Mouse (Mus musculus): ENCODE results near the gene Rpp25l. TPM values are rescaled to one million over a fixed set of nuclear protein-coding genes. Genes with fewer than 3 reads are reported as not detected.

The Rpp25l gene
- total and polyA plus RNA-seq, 3 experiments, result 52.0 to 63.5 TPM; not detected in 1

DNA sequence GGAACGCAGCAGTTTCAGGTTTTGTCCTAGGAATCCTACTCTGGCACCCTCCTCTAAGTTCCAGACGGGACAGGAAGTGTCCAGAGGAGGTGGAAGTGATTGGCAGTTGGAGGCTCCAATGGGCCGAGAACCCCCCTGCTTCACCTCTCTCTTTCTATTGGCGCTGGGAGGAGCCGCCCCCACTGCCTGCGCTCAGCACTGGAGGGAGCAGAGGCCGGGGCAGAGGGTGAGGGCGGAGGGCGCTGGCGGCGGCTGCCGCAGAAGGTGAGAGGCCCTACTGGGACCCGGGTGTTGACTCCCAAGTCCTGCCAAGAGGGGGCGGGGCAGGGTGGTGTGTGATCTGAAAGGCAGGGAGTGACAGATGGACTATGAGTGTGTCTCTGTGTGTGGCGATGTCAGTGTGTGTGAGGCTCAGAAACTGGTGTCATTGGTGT lies 47.0 kb upstream of the Rpp25l start (continued):
- TF ChIP-seq UBTF (IDR thresholded peaks at IDR 0.05; ENCODE audit: borderline replicate concordance, insufficient read depth, low read depth, low read length), result 0 out of 2 replicates have a peak, but pooled peaks have one; percentile 45
- TF ChIP-seq JUND (IDR thresholded peaks at IDR 0.05; ENCODE audit: low read depth, low read length), result no peak
- no peak for TF ChIP-seq TBP (IDR thresholded peaks at IDR 0.05; ENCODE audit: low read depth, low read length)
- TF ChIP-seq SIN3A (IDR thresholded peaks at IDR 0.05; ENCODE audit: low read length), result peak; percentile 83; the same call in 1 of the 2 replicates

DNA sequence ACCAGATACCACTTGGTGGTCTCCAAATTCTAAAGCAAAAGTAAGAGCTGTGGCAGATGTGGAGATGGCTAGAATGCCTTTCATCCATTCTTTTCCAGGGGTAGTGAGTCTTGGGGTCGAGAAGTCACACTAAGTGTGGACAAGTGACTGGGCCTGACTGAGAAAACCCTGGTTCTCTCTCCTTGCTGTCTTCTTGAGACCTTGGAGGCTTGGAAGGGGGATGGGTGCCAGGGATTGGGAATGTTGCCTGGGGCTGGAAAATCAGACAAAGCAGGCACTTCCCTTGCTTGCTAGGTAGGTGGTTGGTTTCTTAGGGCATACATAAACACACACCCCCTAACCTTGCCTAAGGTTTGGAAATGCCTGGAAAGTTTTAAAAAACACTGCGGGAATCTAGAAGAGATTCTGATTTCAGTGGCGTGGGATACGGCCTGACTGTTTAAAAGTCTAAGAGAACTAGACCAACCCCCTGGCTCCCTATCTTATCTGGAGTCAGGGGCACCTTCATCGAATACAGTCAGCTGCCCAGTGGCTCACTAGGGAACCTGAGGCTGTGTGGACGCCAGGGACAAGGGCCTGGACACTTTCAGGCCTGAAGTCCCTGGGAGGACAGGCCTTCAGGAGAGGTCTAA lies 46.4 kb upstream of the Rpp25l start:
- Histone ChIP-seq H3K4me3 (ENCODE audit: control insufficient read depth in 1 of 2, insufficient read depth in 1 of 2, low read depth in 2 of 2, low read length in 2 of 2) (peak overlapping the region; percentile 54 to 87), H3K79me2 (ENCODE audit: control insufficient read depth, insufficient read depth, low read length, poor library complexity) (peaks cover 1% of the 10 kb centered on the region; the same call in 1 of the 2 replicates), H3K9ac (ENCODE audit: control insufficient read depth, low read depth, low read length, poor library complexity, severe bottlenecking) (peak overlapping the region; percentile 64), H3K27me3 (ENCODE audit: control insufficient read depth in 1 of 2, insufficient read depth in 2 of 2, low read length in 2 of 2) (no peaks in the 10 kb centered on the region), H3K27ac (ENCODE audit: control insufficient read depth, low read depth, low read length) (peak overlapping the region; percentile 62), H3K9me3 (replicated peaks; ENCODE audit: insufficient read depth, low read length) (no peaks in the 10 kb centered on the region), H3K4me1 (ENCODE audit: control insufficient read depth in 1 of 2, insufficient read depth in 2 of 2, low read length in 2 of 2) (peaks cover 6 to 21% of the 10 kb centered on the region in 2 experiments), H3K36me3 (ENCODE audit: control insufficient read depth in 1 of 2, insufficient read depth in 2 of 2, low read length in 2 of 2) (peaks cover 0 to 13% of the 10 kb centered on the region in 2 experiments; a peak in 2 of 4 replicates)
- no peak for TF ChIP-seq CHD2 (IDR thresholded peaks at IDR 0.05; ENCODE audit: low read length)
- no peak for TF ChIP-seq E2F4 (IDR thresholded peaks at IDR 0.05; ENCODE audit: borderline replicate concordance, low read depth, low read length)
- TF ChIP-seq ETS1 (IDR thresholded peaks at IDR 0.05; ENCODE audit: low read depth, low read length), result no peak
- TF ChIP-seq GATA1 (IDR thresholded peaks at IDR 0.05; ENCODE audit: low read depth, low read length), result peak; percentile 59
- no peak for DNase-seq (ENCODE audit: low read depth, low spot score)

DNA sequence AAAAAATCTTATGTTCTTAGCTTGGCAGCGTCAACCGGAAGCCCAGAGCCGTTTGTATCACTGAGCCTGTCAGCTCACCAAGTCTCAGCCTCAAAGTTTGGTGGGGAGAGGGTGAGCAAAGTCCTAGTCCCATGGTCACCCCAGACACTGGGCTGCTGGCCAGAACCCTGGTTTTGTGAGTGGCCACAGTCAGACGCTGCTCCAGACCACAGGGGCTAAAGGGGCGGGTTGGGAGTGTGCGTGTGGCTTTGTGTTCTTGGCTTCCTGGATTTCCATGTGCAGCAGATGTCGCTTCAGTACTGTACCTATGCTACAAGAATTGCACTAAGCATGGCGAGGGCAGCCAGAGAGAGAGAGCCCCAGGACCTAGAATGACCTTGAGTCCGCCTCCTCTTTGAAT lies 45.9 kb upstream of the Rpp25l start:
- DNase-seq (ENCODE audit: low read depth, low spot score), result no peak
- H3K9ac ChIP-seq (ENCODE audit: control insufficient read depth, low read depth, low read length, poor library complexity, severe bottlenecking), result no peak overlapping the region
- TF ChIP-seq ZMIZ1 (IDR thresholded peaks at IDR 0.05; ENCODE audit: low read depth, low read length) (no peak), ELF1 (IDR thresholded peaks at IDR 0.05; ENCODE audit: low read depth, low read length) (no peak)
- H3K36me3 ChIP-seq (ENCODE audit: control insufficient read depth in 1 of 2, insufficient read depth in 2 of 2, low read length in 2 of 2), result peaks cover 0 to 13% of the 10 kb centered on the region in 2 experiments; a peak in 2 of 4 replicates
- no peaks in the 10 kb centered on the region for H3K9me3 ChIP-seq (replicated peaks; ENCODE audit: insufficient read depth, low read length)
- H3K4me3 ChIP-seq (ENCODE audit: control insufficient read depth in 1 of 2, insufficient read depth in 1 of 2, low read depth in 2 of 2, low read length in 2 of 2), result no peak overlapping the region
- no peak overlapping the region for H3K27ac ChIP-seq (ENCODE audit: control insufficient read depth, low read depth, low read length)
- peaks cover 6 to 22% of the 10 kb centered on the region in 2 experiments for H3K4me1 ChIP-seq (ENCODE audit: control insufficient read depth in 1 of 2, insufficient read depth in 2 of 2, low read length in 2 of 2)
- H3K79me2 ChIP-seq (ENCODE audit: control insufficient read depth, insufficient read depth, low read length, poor library complexity), result peaks cover 1% of the 10 kb centered on the region; the same call in 1 of the 2 replicates
- H3K27me3 ChIP-seq (ENCODE audit: control insufficient read depth in 1 of 2, insufficient read depth in 2 of 2, low read length in 2 of 2), result no peaks in the 10 kb centered on the region

DNA sequence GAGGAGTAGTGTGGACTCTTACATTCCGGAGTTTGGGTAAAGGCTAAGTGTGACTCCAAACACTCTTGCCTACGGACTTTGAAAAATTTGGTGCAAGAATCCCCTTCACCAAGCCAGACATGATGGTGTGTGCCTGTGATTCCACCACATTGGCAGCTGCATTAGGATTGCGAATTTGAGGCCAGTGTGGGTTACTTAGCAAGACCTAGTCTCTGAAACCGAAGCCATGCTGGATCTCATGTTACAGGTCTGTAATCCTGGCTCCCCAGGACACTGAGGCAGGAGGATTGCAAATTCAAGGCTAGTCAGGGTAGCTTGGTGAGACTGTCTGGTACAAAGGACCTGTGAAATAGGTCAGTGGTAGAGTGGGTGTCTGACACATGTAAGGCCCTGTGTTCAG lies 45.4 kb upstream of the Rpp25l start:
- Histone ChIP-seq H3K27me3 (ENCODE audit: control insufficient read depth in 1 of 2, insufficient read depth in 2 of 2, low read length in 2 of 2) (no peaks in the 10 kb centered on the region), H3K4me1 (ENCODE audit: control insufficient read depth in 1 of 2, insufficient read depth in 2 of 2, low read length in 2 of 2) (peaks cover 6 to 22% of the 10 kb centered on the region in 2 experiments), H3K36me3 (ENCODE audit: control insufficient read depth in 1 of 2, insufficient read depth in 2 of 2, low read length in 2 of 2) (peaks cover 0 to 13% of the 10 kb centered on the region in 2 experiments; a peak in 2 of 4 replicates), H3K9me3 (replicated peaks; ENCODE audit: insufficient read depth, low read length) (no peaks in the 10 kb centered on the region), H3K79me2 (ENCODE audit: control insufficient read depth, insufficient read depth, low read length, poor library complexity) (peaks cover 1% of the 10 kb centered on the region; the same call in 1 of the 2 replicates), H3K9ac (ENCODE audit: control insufficient read depth, low read depth, low read length, poor library complexity, severe bottlenecking) (no peak overlapping the region), H3K27ac (ENCODE audit: control insufficient read depth, low read depth, low read length) (no peak overlapping the region), H3K4me3 (ENCODE audit: control insufficient read depth in 1 of 2, insufficient read depth in 1 of 2, low read depth in 2 of 2, low read length in 2 of 2) (no peak overlapping the region)
- TF ChIP-seq RCOR1 (IDR thresholded peaks at IDR 0.05; ENCODE audit: low read depth, low read length), result no peak
- no peak for TF ChIP-seq ZC3H11A (IDR thresholded peaks at IDR 0.05; ENCODE audit: low read depth, low read length)
- no peak for TF ChIP-seq USF2 (IDR thresholded peaks at IDR 0.05; ENCODE audit: borderline replicate concordance in 1 of 2, insufficient read depth in 1 of 2, low read depth in 1 of 2, low read length in 2 of 2)
- no peak for TF ChIP-seq MYC (IDR thresholded peaks at IDR 0.05; ENCODE audit: low read depth, low read length)
- no peak for TF ChIP-seq MAZ (IDR thresholded peaks at IDR 0.05; ENCODE audit: low read depth, low read length)
- no peak for TF ChIP-seq USF1 (IDR thresholded peaks at IDR 0.05; ENCODE audit: low read depth, low read length)
- TF ChIP-seq TCF12 (IDR thresholded peaks at IDR 0.05; ENCODE audit: low read depth, low read length), result no peak
- no peak for TF ChIP-seq POLR2A (IDR thresholded peaks at IDR 0.05; ENCODE audit: control insufficient read depth in 1 of 2, insufficient read depth in 1 of 2, low read depth in 1 of 2, low read length in 2 of 2, poor library complexity in 1 of 2)
- no peak for TF ChIP-seq TBP (IDR thresholded peaks at IDR 0.05; ENCODE audit: low read depth, low read length)
- no peak for TF ChIP-seq GABPA (IDR thresholded peaks at IDR 0.05; ENCODE audit: low read depth, low read length)
- TF ChIP-seq KAT2A (conservative IDR thresholded peaks at IDR 0.05; ENCODE audit: low read depth, low read length), result no peak
- no peak for TF ChIP-seq BHLHE40 (IDR thresholded peaks at IDR 0.05; ENCODE audit: borderline replicate concordance, low read depth, low read length)
- TF ChIP-seq EP300 (IDR thresholded peaks at IDR 0.05; ENCODE audit: low read depth in 1 of 2, low read length in 2 of 2), result no peak
- DNase-seq (ENCODE audit: low read depth, low spot score), result no peak

Measured in MEL (cell line).